Mouse (Mus musculus) ZHBTc4 (cell line): ENCODE measurements around the gene Krtap1-4.

Source experiments
- DNase-seq: peaks from one replicate; pipeline ENCODE4 v3.0.0-alpha.2; 2011; ENCODE audit warnings: low read depth, low spot score

Krtap1-4 gene

GRCm38 (mm10) chr11:99550765-99551164 is 32.7 kb downstream of the Krtap1-4 start, which contains the start of gene Krtap3-3:
Gene Krtap3-3, minus strand, starts transcription at chr11:99550865.
- DNase-seq: no peak

GRCm38 (mm10) chr11:99547892-99548291 is 35.6 kb downstream of the Krtap1-4 start:
- peak; percentile 33 for DNase-seq

GRCm38 (mm10) chr11:99539721-99540120 is 43.7 kb downstream of the Krtap1-4 start:
- no peak for DNase-seq
